Mouse (Mus musculus): ENCODE results near the gene Ccser1.

- no peak for TF ChIP-seq CTCF (IDR thresholded peaks at IDR 0.05; ENCODE audit: low read depth, low read length)
- TF ChIP-seq POLR2A (IDR thresholded peaks at IDR 0.05; ENCODE audit: borderline replicate concordance, low read depth, low read length), result no peak
Observed at GRCm38 (mm10) chr6:62044454-62044853, 864.3 kb downstream of the Ccser1 start.

Measured in bone marrow macrophage, adult 2 months (primary cell).